Mouse (Mus musculus) Muller cell, postnatal 12 days (primary cell): ENCODE results near the gene Sh3yl1.

Source experiments
- DNase-seq: peaks from one replicate; pipeline ENCODE4 v3.0.0-alpha.2; 2015; ENCODE audit errors: inconsistent ontology term

Gene Sh3yl1

DNA sequence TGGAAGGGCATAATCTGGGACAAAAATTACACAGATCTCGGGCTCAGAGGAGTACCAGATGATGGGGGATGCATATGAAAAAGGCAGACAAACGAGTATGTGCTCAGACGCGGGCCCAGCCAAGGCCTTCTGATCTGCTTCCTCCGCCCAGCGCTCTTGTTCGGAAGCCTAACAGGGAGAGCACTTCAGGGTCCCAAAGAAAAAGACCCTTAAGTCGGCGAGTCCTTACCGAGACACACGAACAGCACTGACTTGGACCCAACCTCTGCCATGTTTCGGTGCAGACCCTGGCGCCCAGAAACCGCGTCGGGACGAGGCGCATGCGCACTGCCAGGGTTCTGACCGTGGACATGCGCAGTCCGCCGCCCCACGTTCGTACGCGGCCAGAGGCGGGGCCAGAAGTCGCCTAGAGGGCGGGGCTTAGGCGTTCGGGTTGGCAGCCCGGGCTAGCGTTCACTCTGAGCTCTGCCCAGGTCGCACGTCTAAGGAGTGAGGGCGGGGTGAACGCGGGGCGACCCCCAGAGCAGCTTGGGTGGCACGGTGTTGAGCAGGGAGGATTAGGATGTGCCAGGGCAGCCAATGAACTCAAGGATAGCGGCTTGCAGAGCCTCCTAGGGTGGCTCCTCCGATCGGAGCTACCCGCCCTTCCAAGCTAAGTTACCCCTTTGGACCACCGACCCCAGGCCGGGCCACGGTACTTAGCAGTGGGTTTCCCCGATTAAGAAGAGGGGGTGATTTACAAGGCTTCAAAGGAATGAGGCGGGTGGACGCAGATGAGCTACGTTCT lies at the start of gene Sh3yl1, which contains the start of gene Acp1:
TSS of gene Sh3yl1 (plus strand) at position 408 of the 787 bp plus-strand sequence.
TSS of gene Acp1 (minus strand) at position 329 of the 787 bp plus-strand sequence.
- peak; percentile 93 for DNase-seq

DNA sequence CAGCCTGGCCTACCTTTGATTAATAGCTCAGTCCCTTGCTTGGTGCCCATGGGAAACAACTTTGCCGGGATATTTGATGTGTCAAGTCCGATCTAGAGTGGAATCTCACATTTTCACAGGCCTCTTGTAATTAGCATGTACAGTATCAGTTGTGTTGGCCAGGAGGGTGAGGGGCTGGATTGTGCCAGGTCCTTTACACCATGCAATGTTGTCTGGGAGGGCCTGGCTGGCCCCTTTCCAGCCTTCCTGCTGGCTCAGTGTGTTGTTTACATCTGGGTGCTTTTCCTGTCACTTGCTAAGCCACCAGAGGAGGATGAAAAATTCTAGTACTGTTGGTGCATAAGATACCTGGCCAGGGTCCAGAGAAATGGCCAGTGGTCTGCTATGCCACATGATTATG lies 47.1 kb upstream of the Sh3yl1 start:
- DNase-seq = no peak

DNA sequence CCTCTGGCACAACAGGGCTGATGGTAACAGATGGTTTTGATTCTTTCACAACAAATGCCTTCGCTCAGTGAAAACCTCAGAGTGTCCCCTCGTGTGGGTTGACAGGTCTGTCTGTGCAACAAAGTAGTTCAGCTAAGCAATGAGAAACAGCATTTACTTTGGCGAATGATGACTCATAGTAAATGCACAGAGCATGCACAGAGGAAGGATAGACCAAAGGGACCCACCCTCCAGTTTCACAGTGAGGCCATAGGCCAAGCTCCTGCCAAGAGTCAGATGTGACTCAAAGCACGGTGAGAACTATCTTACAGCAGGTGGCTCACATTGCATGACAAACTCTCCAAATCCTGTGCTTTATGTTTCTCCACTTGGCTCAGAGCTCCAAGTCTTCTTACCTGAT lies 45.7 kb upstream of the Sh3yl1 start:
- no peak for DNase-seq

DNA sequence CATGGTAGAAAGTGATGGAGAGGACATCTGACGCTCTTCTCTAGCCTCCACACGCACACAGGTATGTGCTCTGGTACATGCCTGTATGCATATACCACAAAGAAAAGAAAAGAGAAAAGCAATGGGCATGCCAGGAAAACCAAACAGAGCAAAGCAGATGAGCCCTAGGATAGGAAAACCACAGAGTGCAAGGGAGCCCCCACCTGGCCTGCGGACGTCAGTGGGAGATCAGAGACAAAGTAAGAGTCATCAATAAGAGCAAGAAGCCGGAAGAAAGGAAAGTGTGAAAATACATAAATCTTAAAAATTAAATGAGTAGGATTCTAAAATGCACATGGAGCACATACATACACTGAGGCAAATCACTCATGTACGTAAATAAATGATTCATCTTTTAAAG lies 32.0 kb upstream of the Sh3yl1 start:
- DNase-seq = peak; percentile 14

DNA sequence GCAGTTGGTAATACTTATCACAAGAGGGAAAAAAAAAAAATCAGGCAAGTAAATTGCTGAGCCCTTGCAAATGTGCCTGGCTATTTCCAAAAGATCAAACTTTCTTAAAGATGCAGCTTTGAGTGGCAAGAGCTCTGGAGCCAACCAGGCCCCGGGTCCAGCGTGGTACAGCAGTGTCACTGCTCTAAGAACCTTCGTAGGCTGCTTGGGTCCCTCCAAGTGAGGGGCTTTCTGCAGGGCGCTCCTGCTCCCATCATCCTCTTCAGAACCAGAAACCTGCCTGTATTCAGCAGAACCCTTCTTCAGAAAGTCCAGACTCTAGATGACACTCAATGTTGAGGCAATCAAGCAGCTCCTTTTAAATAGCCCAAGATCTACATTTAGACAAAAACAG lies 27.9 kb upstream of the Sh3yl1 start:
- DNase-seq = no peak

DNA sequence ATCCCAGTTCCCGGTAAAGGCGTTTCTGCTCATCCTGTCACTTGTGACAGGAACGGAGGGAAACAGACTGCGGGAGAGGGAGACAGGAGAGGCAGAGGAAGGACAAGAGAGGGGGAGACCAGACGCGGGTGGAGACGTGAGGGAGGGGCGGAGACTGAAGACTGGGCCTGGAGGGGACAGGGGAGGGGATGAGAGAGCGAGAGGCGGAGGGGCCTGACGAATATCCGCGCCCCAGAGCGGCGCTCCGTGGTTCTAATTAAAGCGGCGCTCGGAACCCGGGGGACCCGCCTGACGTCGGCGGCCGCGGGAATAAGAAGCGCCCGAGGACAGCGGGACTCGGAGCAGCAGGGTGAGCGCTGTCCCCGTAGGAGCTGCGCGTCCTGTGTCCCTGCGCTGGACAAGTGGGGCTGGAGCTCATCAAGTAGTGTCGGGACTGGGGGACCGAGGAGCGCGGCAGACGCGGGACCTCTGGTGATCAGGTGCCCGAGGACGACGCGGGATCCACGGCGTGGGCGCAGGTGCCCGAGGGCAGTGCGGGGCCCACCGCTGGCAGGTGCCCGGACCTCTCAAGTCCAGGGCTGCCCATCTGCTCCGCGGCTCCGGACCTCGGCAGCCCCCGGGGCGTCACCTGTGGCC lies 27.4 kb upstream of the Sh3yl1 start, which contains the start of gene Alkal2:
TSS of gene Alkal2 (plus strand) at position 337 of the 636 bp plus-strand sequence.
- peak; percentile 50 for DNase-seq

DNA sequence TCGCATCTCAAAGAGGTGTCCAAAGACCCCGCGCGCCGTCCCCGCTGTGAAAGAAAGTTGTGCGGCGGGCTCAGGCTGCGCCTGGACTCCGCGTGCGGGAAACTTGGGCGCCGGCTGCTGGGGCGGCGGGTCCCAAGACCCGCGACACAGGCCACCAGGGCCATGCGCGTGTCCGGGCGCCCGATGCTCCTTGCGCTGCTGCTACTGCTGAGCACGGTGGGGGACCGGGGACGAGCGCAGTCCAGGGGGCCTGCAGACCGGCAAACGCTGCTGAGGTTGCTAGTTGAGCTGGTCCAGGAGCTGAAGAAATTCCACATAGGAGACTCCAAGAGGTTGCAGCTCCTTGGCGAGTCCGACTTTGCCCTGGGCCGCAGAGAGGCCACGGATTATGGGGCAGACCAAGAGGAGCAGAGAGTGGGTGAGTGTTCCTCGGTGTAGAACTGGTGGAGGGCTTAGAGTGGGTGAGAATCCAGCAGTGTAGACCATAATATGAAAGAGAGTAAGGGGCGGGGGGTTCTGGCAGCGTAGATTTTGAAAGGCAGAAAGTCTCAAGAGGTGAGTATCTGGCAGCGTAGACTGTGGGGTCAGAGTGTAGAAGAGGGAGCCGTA lies 26.7 kb upstream of the Sh3yl1 start:
- peak; percentile 20 for DNase-seq

DNA sequence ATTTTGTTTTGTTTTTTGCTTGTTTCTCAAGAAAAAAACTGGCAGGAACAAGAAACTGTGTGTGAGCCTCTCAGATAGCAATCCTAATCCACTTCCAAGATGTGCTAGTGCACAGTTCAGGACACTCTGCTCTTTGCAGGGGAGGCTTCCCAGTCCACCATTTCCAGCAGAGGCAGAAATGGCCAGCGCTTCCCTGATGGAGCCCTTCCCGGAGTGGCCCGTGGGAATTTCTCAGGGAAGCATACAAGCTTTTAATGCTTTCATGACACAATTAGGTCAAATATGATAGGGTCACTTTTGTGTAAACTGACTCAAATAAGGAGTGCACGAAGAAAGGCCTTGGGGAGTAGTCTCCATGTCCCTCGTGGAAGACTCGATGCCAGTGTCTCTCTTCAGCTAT lies 25.6 kb upstream of the Sh3yl1 start:
- DNase-seq = no peak

DNA sequence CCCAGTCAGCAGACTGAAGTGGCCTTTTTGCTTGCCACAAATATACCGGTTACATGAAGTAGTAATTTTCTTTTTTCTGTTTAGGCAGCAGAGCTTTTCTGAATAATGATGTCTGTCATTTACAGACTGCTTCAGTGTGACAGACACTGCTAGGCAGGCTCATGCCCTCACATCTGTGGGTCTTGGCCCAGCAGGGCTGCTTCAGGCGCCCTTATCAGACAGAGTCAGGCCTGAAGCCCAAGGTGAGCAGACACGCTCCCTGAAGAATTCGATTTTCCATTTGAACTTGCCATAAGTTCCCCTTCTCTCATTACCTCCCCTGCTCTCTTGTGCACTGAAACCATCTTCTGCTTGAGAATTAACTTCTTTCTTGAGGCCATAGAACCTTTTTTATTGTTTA lies 23.5 kb upstream of the Sh3yl1 start:
- no peak for DNase-seq

DNA sequence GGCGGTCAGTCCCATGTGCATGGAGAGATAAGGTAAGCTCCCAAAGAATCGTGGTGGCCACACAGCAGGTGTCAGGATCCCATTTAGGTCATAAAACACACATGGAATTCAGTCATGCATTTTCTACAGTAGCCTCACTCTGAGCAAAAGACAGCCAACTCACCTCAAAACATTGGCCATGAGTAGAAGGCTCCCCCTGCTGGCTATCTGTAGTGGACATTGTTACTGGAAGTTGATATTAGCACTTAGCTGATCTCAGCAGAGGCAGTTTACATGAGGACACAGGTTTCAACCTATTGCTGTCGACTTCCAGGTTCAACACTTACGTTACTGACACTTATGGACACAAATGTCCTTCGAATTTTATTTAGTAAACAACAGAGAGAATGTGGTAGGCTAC lies 21.4 kb upstream of the Sh3yl1 start:
- peak; percentile 45 for DNase-seq

DNA sequence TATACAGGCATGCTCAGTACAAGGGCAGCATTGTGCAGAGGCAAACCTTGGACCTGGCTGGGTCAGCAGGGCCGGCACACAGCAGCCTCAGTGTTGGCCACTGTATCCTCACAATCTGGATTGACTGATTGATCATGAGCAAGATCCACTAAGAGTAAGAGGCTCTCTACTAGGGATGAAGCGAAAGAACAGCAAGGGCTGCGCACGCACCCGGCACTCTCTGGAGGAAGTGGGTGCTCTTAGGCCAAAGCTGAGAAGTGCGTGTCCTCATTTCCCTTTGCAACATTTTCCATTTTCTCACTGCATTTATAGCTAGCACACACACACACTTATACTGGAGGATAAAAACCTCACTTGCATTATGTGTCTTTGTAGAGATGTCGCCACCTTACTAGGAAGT lies 20.0 kb upstream of the Sh3yl1 start:
- DNase-seq = no peak

DNA sequence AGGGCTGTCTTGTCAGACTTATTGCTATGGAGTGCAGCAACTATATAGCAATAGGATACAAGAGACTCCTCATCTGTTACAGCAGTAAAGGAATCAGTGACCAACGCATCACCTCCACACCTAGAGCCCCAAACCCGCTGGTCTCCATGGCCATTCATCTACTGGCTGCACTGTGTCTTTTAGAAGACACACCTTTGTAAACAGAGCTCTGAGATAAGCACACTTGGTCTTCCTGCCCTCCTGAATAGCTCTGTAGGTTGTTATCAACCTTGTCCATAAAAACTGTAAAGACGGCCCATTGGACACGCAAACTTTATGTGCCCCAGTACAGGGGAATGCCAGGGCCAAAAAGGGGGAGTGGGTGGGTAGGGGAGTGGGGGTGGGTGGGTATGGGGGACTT lies 14.4 kb upstream of the Sh3yl1 start:
- no peak for DNase-seq

DNA sequence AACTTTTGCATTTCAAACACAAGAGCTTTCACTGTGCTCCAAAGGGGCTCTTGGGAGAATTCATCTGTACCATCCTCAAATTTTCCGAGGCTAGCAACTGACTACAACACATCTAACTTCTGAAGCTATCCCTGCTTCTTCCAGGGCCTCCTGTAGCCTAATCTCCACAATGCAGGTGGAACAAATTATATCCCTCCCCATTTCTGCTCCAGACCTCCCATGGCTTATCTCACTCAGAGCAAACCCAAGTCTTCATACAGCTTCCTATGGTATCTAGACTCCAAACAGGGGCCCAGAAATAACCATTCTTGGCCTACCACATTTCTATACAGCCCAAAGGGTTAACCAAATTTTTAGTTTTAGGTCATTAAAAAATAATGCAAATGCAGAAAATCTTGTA lies 2.8 kb upstream of the Sh3yl1 start:
- no peak for DNase-seq

DNA sequence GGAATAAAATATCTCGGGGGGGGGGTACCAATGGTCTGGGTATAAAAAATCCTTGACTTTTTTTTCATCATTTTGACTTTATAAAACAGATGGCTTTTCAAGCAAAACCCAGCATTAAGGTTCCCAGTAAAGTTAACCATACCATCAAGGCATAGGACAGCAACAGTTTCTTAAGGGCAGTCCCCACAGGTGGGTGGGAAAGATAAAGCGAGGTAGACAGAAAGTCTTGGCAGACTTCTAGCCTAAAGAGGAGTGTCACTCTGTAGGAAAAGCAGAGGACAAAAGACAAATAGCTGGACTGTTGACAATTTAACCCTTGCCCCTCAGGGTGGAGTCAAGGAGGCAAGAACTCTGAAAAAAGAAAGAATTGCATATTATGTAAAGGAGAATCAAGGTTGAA lies 1.6 kb upstream of the Sh3yl1 start:
- no peak for DNase-seq

DNA sequence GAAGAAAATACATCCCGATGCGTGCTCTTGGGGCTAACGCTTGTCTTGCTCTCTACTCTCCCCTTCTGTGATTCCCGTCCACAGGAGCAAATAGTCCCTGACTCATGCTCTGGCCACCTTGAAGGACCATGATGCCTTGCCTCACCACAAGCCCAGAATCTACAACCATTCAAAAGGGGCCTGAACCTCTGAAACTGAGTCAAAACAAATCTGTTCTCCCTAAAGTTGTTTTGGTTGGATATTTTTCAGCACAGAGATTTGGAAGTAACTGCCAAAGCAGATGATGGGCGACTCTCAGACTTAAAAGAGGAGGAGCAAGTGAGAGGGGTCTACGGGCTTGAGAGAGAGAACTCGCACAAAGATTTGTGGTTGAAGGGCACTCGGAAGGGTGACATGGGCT lies 608 bp upstream of the Sh3yl1 start:
- peak; percentile 56 for DNase-seq

DNA sequence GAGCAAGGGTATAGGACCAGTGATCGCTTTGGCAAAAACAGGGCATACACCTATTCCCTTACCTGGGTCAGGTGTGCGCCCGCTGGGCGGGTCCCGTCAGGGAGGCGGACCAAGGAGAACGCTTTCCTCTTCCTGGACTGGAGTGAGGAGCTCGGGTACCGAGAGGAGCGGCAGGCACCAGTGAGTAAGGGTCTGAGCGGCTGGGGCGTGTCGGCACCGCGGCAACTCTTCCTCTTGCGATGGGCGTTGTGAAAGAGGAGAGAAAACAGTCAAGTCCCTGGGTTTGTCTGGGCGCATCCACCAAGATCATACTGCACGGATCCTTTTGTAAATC lies 547 bp downstream of the Sh3yl1 start:
- peak; percentile 42 for DNase-seq

DNA sequence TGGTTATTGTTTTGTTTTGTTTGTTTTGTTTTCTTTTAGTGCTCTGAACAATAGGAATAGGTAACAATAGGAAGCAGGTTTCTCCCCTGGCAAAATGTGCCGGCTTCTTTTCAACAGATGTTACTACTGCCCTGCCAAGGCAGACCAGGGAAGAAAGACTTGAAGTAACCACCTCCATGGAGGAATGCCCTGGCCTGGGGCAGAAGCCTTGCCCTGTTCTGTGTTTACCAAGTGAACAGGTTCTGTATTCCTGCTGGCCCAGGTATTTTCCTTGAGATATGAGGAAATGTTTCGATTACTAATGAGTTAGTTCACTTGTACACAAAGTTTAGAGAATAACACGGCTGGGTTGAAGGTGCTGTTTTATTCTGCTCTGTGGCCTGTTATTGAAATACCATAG lies 1.4 kb downstream of the Sh3yl1 start:
- no peak for DNase-seq

DNA sequence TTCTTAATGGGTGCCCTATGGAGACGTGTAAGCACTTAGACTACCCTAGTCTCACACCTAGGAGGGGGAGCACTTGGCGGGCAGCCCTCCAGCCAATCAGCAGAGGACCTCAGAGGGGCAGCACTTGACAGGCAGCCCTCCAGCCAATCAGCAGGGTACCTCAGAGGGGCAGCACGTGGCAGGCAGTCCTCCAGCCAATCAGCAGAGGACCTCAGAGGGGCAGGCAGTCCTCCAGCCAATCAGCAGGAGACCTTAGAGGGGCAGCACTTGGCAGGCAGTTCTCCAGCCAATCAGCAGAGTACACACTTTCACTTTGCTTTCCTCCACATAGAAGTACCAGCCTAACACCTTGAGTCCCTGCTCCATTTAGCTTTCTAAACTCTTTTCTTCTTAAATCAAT lies 10.9 kb downstream of the Sh3yl1 start:
- DNase-seq = no peak

DNA sequence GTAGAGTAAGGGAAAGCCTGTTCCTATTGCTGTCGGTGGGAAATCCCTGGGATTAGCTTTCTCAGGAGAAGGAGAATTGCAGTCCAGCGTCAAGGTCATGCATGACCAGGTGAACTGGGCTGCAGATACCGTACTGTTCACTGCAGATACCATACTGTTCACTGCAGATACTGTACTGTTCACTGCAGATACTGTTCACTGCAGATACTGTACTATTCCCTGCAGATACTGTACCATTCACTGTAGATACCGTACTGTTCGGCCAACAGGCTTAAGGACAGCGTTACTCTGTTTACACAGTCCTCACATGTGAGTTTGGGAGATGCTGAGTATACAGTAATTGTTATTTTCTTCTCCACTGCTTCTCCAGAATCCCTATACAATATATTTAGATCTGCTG lies 16.7 kb downstream of the Sh3yl1 start:
- no peak for DNase-seq

DNA sequence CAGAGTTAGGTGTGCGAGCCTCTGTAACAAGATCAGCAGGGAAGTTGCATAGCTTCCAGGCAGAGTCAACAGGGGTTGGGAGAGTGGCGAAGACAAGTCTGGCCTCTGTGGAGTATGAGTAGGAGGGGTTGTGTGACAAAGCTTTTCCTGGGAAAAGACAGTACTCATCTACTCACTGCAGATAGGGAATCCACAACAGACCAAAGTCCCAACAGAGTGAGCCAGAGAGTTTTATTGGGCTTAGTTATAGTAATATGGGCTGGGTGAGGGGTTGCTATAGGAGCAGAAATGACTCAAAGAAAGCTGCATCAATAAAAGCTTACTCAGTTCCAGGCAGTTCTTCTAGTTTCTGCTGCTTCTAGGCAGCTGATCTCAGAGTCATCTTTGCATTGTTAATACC lies 21.8 kb downstream of the Sh3yl1 start:
- no peak for DNase-seq

DNA sequence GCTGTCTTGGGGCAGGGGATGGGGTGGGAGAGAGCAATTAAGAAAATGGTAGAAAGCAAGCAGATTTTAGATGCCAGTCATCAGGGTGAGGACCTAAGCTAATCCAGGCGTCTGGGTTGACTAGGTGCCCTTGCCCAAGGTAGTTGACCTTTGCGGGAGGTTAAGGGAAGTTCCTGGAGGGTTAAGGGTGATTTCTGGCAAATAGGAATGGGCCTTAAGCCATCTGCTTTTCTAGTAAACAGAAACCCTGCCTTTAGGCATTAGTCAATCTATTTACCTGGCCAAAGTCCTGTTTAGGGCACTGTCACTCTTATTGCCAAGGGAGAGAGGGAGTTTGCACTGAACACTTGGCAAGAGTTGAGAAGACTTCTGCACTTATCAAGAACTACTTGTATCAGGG lies 25.4 kb downstream of the Sh3yl1 start:
- no peak for DNase-seq

DNA sequence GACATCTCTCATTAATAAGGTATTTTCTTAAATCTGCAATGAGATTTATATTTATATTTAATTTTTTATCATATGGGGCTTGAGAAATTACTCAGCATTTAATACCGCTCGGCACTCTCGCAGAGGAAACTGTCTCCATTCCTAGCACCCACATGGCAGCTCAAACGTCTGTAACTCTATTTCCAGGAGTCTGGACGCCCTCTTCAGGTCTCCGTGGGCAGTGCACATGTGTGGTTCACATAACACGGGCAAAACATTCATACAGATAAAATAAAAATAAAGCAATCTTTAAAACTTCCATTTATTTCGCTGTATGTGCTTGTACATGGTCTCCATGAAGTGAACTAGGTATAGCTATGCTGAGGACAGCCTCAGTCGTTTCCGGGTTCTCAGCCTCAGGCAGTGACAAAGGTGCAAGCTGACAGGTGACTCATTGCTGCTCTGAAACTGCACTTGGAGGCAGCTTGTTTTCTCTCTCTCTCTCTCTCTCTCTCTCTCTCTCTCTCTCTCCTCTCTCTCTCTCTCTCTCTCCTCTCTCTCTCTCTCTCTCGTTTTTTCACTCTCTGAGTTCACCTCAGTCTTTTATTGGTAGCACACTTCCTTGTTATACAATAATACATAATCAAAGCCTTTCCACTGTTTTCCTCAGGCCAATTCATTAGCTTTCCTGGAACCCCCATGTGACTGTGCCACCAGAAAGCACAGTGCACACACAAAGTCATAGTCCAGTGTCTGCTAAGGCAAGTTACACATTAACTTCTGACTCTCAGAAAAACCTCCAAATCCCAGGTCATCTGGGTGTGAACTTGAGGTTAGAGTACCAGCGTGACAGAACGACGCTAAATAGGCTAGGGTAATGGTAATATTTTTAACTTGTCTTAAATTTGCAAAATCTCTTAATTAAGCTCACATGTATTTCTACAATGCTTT lies 31.9 kb downstream of the Sh3yl1 start:
- DNase-seq = no peak
